Mouse (Mus musculus) granulocyte monocyte progenitor cell, adult 5-6 weeks (primary cell): Measurements from ENCODE around the gene Irf2bp2. TPM values are rescaled to one million over a fixed set of nuclear protein-coding genes. Genes with fewer than 3 reads are reported as not detected.
A peak's percentile ranks its signal among the peaks of the same experiment; 100 is the strongest.

ENCODE experiments used
- ATAC-seq: replicated peaks from 2 replicates; pipeline ENCODE4 v1.8.0; 2016; ENCODE audit warnings: mild to moderate bottlenecking, moderate TSS enrichment, inconsistent platforms; ENCODE audit not compliant: poor library complexity, severe bottlenecking
- total RNA-seq, 2 experiments: library from RNA; stranded (forward) in 1 of 2; stranded (reverse) in 1 of 2; fragments of 200-712, 200-1000 nt in 1 of 2; fragments of >200 nt in 1 of 2; fragmentation: Nextera tagmentation in 1 of 2; gene quantifications; 2 replicates each; pipeline ENCODE4 v1.2.3; 2014 to 2017

Gene Irf2bp2
- total RNA-seq, 2 experiments from 2014 or later, result 112 TPM

- no peak for ATAC-seq
Measured at GRCm38 (mm10) chr8:126543407-126543806, 50.4 kb downstream of the Irf2bp2 start.

- no peak for ATAC-seq
Measured at GRCm38 (mm10) chr8:126542757-126543156, 51.0 kb downstream of the Irf2bp2 start.

GRCm38 (mm10) chr8:126542090-126542689 is 51.6 kb downstream of the Irf2bp2 start:
- ATAC-seq, result peak; percentile 34; the same call in 1 of the 2 replicates

- ATAC-seq, result no peak
Measured at GRCm38 (mm10) chr8:126540298-126540697, 53.5 kb downstream of the Irf2bp2 start.

- peak; percentile 9; the same call in 1 of the 2 replicates for ATAC-seq
Measured at GRCm38 (mm10) chr8:126539355-126540093, 54.3 kb downstream of the Irf2bp2 start.

- ATAC-seq, result no peak
Measured at GRCm38 (mm10) chr8:126538648-126539354, 55.0 kb downstream of the Irf2bp2 start.

Other genes with a start within 250 kb of the Irf2bp2 start
- gene Coa6, start 171.5 kb downstream of the Irf2bp2 start, total RNA-seq (2014; fragmentation: Nextera tagmentation), result 11.3 and 26.6 TPM in 2 replicates
- 49.5 and 52.8 TPM in 2 replicates for gene Coa6, start 171.5 kb downstream of the Irf2bp2 start, total RNA-seq (2017)
- gene Tarbp1, start 118.9 kb downstream of the Irf2bp2 start, total RNA-seq (2014; fragmentation: Nextera tagmentation), result 10.7 and 13.4 TPM in 2 replicates
- 9.3 and 10.5 TPM in 2 replicates for gene Tarbp1, start 118.9 kb downstream of the Irf2bp2 start, total RNA-seq (2017)